Mouse (Mus musculus) kidney, postnatal 36 days (tissue): ENCODE data around the gene Zfp217.

Source experiments
- DNase-seq, 2 experiments: peaks; one replicate each; pipeline ENCODE4 v3.0.0; 2021 to 2022; ENCODE audit warnings: mixed read lengths in 2 of 2

Zfp217 gene

GRCm38 (mm10) chr2:170132716-170133092, 15.2 kb downstream of the Zfp217 start:
- peak in 1 of 2 experiments; percentile 37 for DNase-seq

- DNase-seq = peak in 1 of 2 experiments; percentile 37
Measured at GRCm38 (mm10) chr2:170131981-170132460, 15.9 kb downstream of the Zfp217 start.

GRCm38 (mm10) chr2:170130780-170131645, 16.9 kb downstream of the Zfp217 start:
- peak; percentile 83 to 93 for DNase-seq

GRCm38 (mm10) chr2:170129923-170130779, 17.8 kb downstream of the Zfp217 start:
- DNase-seq = peak in 1 of 2 experiments; percentile 45

GRCm38 (mm10) chr2:170129248-170129922, 18.5 kb downstream of the Zfp217 start:
- peak in 1 of 2 experiments; percentile 31 for DNase-seq

- DNase-seq = no peak
Measured at GRCm38 (mm10) chr2:170128461-170129247, 19.2 kb downstream of the Zfp217 start.

- DNase-seq = no peak
Measured at GRCm38 (mm10) chr2:170127523-170127922, 20.4 kb downstream of the Zfp217 start.

- no peak for DNase-seq
Measured at GRCm38 (mm10) chr2:170126266-170126665, 21.6 kb downstream of the Zfp217 start.

GRCm38 (mm10) chr2:170122197-170122596, 25.7 kb downstream of the Zfp217 start:
- DNase-seq = no peak

GRCm38 (mm10) chr2:170120139-170121027, 27.5 kb downstream of the Zfp217 start:
- no peak for DNase-seq

- peak; percentile 72 to 79 for DNase-seq
Measured at GRCm38 (mm10) chr2:170116704-170117281, 31.1 kb downstream of the Zfp217 start.

GRCm38 (mm10) chr2:170110306-170110705, 37.6 kb downstream of the Zfp217 start:
- peak in 1 of 2 experiments; percentile 67 for DNase-seq

- no peak for DNase-seq
Measured at GRCm38 (mm10) chr2:170109528-170109927, 38.4 kb downstream of the Zfp217 start.

- DNase-seq = no peak
Measured at GRCm38 (mm10) chr2:170107791-170108190, 40.1 kb downstream of the Zfp217 start.

GRCm38 (mm10) chr2:170106000-170106399, 41.9 kb downstream of the Zfp217 start:
- DNase-seq = no peak

- no peak for DNase-seq
Measured at GRCm38 (mm10) chr2:170104396-170104795, 43.5 kb downstream of the Zfp217 start.

GRCm38 (mm10) chr2:170103852-170104251, 44.1 kb downstream of the Zfp217 start:
- DNase-seq = peak; percentile 52 to 84

GRCm38 (mm10) chr2:170103341-170103740, 44.6 kb downstream of the Zfp217 start:
- DNase-seq = no peak

- no peak for DNase-seq
Measured at GRCm38 (mm10) chr2:170101932-170102331, 46.0 kb downstream of the Zfp217 start.

- DNase-seq = peak; percentile 88 to 97
Measured at GRCm38 (mm10) chr2:170101132-170101531, 46.8 kb downstream of the Zfp217 start.
